Mouse (Mus musculus): Measurements from ENCODE around the gene Klf4. TPM values are rescaled to one million over a fixed set of nuclear protein-coding genes. Genes with fewer than 3 reads are reported as not detected.

Gene Klf4
- polyA plus RNA-seq, 1 experiment from 2014 or later, result 4.8 TPM

DNA sequence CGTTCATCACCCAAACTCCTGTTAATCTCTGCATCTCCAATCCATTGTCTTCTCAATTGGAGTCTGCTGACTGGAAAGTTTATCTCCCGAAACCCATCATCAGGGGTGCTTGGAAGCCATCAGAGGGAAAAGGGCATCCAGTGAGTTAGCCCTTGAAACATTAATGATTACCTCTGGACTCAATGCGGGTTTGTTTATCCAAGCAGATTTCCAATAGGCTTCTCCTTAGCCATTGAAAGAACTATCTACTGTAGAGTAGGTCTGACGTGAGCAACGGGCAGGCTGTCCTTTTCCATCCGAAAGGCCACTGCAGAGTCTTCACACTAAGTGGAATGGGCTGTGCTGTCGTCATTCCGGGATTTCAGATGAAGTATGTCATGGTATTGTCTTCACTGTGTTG lies 16.2 kb downstream of the Klf4 start:
- H3K9me3 ChIP-seq, result no peaks in the 10 kb centered on the region
- no peak overlapping the region for H3K27ac ChIP-seq (replicated peaks)
- 83% methylated on average over 8 of the region's 8 CpGs for WGBS
- peaks cover 3% of the 10 kb centered on the region; the same call in 1 of the 2 replicates for H3K4me1 ChIP-seq
- no peak overlapping the region for H3K4me2 ChIP-seq (replicated peaks)
- H3K9ac ChIP-seq (replicated peaks), result no peak overlapping the region
- H3K4me3 ChIP-seq, result no peak overlapping the region
- peaks cover 17% of the 10 kb centered on the region; the same call in 1 of the 2 replicates for H3K27me3 ChIP-seq
- ATAC-seq (ENCODE audit: low FRiP score, low read depth), result no peak
- no peaks in the 10 kb centered on the region for H3K36me3 ChIP-seq

DNA sequence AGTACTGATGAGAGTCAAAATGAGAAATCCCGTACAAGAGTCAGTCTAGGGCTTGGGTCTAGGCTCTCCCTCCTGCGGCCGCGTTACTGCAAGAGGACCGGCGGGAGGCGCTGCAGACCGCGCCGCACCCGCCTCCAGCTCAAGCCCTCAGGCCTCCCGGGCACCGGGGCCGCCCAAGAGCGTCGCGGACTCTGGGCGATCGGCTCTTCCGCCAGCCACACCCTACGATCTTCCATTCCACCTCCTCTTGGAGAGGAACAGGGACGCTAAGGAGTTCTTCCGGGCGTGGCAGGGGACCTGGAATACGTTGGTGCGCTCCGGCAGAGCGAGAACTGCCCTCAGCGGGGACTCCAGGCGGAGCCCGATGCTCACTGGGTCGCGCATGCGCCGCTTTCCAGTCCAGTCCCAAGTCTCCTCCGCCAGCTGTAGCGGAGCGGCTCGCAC lies 17.5 kb downstream of the Klf4 start:
- Histone ChIP-seq H3K27ac (replicated peaks) (peak overlapping the region; percentile 35; the same call in 1 of the 2 replicates), H3K9ac (replicated peaks) (peak overlapping the region; percentile 80), H3K4me2 (replicated peaks) (peak overlapping the region; percentile 65), H3K4me3 (peak overlapping the region; percentile 66), H3K36me3 (no peaks in the 10 kb centered on the region), H3K4me1 (peaks cover 2% of the 10 kb centered on the region; the same call in 1 of the 2 replicates), H3K9me3 (no peaks in the 10 kb centered on the region), H3K27me3 (peaks cover 15% of the 10 kb centered on the region; the same call in 1 of the 2 replicates)
- ATAC-seq (ENCODE audit: low FRiP score, low read depth), result peak; percentile 97
- WGBS, result under 1% methylated on average over 39 of the region's 39 CpGs

DNA sequence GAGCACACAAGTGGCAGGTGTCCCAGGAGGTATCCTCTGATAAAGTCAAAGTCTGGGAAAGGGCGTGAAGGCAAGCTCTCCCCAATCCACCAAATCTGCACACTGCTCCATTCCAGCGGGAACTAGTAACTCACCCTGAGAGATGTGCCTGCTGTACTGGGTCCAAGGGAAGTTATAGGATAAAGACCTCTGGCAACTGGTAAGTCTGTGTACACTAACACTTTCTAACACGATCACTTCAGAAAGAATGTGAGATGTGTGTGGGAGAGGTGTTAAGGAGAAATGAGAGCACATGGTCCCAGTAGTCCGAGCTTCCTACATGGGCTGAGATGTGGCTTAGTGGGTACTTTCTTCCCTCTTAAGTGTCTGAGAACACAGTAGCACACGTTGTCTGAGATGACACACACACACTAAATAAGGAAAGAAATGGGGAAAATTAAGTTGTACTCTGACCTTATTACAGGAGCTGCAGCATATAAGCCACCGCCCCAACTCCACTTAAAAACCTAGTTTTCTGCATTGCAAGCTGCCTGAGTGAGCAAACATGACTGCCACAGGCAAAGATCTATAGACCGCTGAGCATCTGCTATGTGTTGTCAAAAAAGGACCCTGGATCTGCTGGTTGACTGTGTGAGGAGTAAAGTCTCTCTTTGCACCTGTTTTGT lies 18.5 kb downstream of the Klf4 start:
- Histone ChIP-seq H3K36me3 (no peaks in the 10 kb centered on the region), H3K9ac (replicated peaks) (no peak overlapping the region), H3K27ac (replicated peaks) (no peak overlapping the region), H3K9me3 (no peaks in the 10 kb centered on the region), H3K4me3 (no peak overlapping the region), H3K4me2 (replicated peaks) (no peak overlapping the region), H3K27me3 (peaks cover 15% of the 10 kb centered on the region; the same call in 1 of the 2 replicates), H3K4me1 (no peaks in the 10 kb centered on the region)
- WGBS, result 87% methylated on average over 7 of the region's 7 CpGs
- no peak for ATAC-seq (ENCODE audit: low FRiP score, low read depth)

DNA sequence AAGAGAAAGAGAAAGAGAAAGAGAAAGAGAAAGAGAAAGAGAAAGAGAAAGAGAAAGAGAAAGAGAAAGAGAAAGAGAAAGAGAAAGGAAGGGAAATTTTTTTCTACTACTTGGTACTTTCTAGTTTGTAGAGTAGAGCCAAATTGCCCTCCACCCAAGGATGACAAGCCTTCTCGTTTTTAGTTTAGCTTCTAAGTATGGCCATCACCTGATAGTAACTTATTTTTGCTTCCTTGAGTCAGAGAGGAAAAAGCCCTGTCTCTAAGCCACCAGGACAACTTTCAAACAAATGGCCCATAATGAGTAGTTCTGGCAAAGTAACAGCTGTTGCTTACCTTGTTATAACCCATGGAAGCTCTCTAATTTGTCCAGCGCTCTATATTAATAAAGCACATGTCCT lies 20.9 kb downstream of the Klf4 start:
- Histone ChIP-seq H3K4me1 (no peaks in the 10 kb centered on the region), H3K9me3 (no peaks in the 10 kb centered on the region), H3K4me3 (no peak overlapping the region), H3K4me2 (replicated peaks) (no peak overlapping the region), H3K27ac (replicated peaks) (no peak overlapping the region), H3K27me3 (peaks cover 15% of the 10 kb centered on the region; the same call in 1 of the 2 replicates), H3K9ac (replicated peaks) (no peak overlapping the region), H3K36me3 (no peaks in the 10 kb centered on the region)
- no peak for ATAC-seq (ENCODE audit: low FRiP score, low read depth)
- 78% methylated on average over 2 of the region's 2 CpGs for WGBS

DNA sequence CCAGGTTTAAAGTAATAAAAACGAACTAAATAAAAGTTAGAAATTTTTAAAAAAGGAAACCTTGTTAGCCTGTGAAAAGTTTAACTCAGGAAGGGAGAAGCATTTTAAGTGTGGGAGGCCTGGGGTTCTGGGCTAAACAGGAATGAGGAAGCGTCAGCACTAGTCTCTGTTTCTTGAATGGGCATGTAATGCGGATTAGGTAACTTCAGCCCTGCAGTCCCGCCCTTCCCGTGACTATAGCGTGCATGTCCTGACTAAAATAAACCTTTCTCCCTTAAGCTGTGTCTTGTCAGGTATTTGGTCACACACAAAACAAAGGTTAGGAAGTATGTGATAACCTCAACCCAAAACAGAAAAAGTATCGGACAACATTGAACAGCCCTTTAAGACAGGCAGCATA lies 23.6 kb downstream of the Klf4 start:
- H3K4me3 ChIP-seq, result no peak overlapping the region
- H3K36me3 ChIP-seq, result no peaks in the 10 kb centered on the region
- 0 out of 2 replicates have a peak, but pooled peaks cover 3% of the 10 kb centered on the region for H3K27me3 ChIP-seq
- 85% methylated on average over 7 of the region's 7 CpGs for WGBS
- no peak for ATAC-seq (ENCODE audit: low FRiP score, low read depth)
- H3K9ac ChIP-seq (replicated peaks), result no peak overlapping the region
- no peak overlapping the region for H3K27ac ChIP-seq (replicated peaks)
- H3K4me2 ChIP-seq (replicated peaks), result no peak overlapping the region
- no peaks in the 10 kb centered on the region for H3K9me3 ChIP-seq
- no peaks in the 10 kb centered on the region for H3K4me1 ChIP-seq

DNA sequence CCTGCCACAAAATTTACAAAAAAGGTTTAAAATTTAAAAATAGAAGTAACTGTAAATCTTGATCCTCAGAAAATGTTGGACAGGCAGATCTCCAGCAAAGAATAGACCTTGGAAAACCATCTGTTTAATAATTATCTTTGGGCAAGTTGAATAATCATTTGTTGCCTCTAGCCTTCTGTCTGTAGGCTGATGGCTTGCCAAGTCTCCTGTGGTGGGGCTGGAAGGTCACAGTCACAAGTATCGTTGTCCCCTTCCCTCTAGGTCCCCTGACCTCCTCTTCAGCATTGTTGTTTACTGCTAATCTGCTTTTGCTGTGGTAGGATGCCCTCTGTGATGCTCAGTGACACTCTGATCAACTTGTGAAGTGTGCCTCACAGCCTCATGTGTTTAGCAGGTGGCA lies 33.6 kb downstream of the Klf4 start:
- no peak overlapping the region for H3K4me2 ChIP-seq (replicated peaks)
- H3K4me1 ChIP-seq, result no peaks in the 10 kb centered on the region
- H3K9me3 ChIP-seq, result no peaks in the 10 kb centered on the region
- H3K9ac ChIP-seq (replicated peaks), result no peak overlapping the region
- H3K4me3 ChIP-seq, result no peak overlapping the region
- ATAC-seq (ENCODE audit: low FRiP score, low read depth), result no peak
- no peak overlapping the region for H3K27ac ChIP-seq (replicated peaks)
- WGBS, result 50% methylated on average over 1 of the region's 1 CpGs
- no peaks in the 10 kb centered on the region for H3K36me3 ChIP-seq
- H3K27me3 ChIP-seq, result no peaks in the 10 kb centered on the region

DNA sequence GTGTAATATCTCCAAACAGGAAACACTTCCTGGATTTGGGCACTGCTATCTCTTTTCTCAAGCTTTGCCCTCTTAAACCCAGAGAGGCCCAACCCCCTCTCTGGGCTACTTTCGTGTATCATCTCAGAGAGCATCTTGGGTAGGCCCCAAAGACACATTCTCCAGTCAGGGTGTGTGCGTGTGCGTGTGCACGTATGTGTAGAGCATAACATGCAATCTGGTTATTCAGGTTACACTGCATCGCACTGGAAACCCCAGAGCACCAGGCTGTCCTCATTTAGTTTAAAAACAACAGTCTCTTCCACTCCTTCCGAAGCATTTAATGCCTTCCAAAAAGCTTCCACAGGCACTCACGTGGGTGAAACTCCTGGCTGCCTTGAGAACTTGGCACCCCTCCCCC lies 35.9 kb downstream of the Klf4 start:
- H3K27me3 ChIP-seq, result no peaks in the 10 kb centered on the region
- no peak for ATAC-seq (ENCODE audit: low FRiP score, low read depth)
- H3K9me3 ChIP-seq, result no peaks in the 10 kb centered on the region
- no peaks in the 10 kb centered on the region for H3K4me1 ChIP-seq
- H3K4me2 ChIP-seq (replicated peaks), result no peak overlapping the region
- no peaks in the 10 kb centered on the region for H3K36me3 ChIP-seq
- no peak overlapping the region for H3K27ac ChIP-seq (replicated peaks)
- no peak overlapping the region for H3K9ac ChIP-seq (replicated peaks)
- H3K4me3 ChIP-seq, result no peak overlapping the region
- WGBS, result 85% methylated on average over 7 of the region's 7 CpGs

DNA sequence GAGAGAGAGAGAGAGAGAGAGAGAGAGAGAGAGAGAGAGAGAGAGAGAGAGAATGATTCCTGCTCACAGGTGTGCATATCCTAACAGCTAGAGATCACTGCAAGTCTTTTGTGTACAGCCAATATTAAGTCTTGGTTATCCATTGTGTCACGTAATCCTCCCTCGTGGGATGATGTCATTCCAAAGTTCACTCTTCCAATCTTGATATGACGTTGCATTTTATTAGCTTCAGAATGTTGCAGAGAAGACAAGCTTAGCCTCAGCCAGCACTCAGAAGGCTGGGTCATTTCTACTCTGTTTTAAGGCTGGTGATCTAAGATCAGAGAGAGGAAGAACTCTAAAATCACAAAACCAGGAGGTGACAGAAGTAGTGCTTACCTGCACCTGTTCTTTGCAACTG lies 39.0 kb downstream of the Klf4 start:
- Histone ChIP-seq H3K4me2 (replicated peaks) (no peak overlapping the region), H3K4me3 (no peak overlapping the region), H3K9me3 (no peaks in the 10 kb centered on the region), H3K9ac (replicated peaks) (no peak overlapping the region), H3K27ac (replicated peaks) (no peak overlapping the region), H3K4me1 (no peaks in the 10 kb centered on the region), H3K36me3 (no peaks in the 10 kb centered on the region), H3K27me3 (no peaks in the 10 kb centered on the region)
- ATAC-seq (ENCODE audit: low FRiP score, low read depth), result no peak
- 82% methylated on average over 3 of the region's 3 CpGs for WGBS

DNA sequence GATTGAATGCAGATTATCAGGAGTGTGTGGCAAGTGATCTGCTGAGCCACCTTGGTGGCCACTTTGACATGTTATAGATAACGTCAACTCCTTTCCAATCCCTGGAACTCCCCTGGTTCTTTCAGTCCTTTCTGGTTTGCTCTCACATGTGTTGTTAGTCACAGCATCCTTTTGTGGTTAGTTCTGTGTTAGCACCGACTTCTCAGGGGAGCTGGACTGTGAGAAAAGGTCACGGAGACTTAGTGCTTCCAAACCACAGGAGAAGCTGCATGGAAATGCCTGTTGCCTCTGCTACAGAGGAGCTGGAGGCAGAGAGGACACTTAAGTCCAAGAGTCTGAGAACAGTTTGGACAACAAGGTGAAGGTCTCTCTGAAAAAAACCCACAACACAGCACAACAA lies 42.9 kb downstream of the Klf4 start:
- Histone ChIP-seq H3K4me3 (no peak overlapping the region), H3K27me3 (no peaks in the 10 kb centered on the region; the same call in 1 of the 2 replicates), H3K27ac (replicated peaks) (no peak overlapping the region), H3K36me3 (no peaks in the 10 kb centered on the region), H3K4me2 (replicated peaks) (no peak overlapping the region), H3K4me1 (no peaks in the 10 kb centered on the region), H3K9me3 (no peaks in the 10 kb centered on the region), H3K9ac (replicated peaks) (no peak overlapping the region)
- no peak for ATAC-seq (ENCODE audit: low FRiP score, low read depth)
- 74% methylated on average over 3 of the region's 3 CpGs for WGBS

DNA sequence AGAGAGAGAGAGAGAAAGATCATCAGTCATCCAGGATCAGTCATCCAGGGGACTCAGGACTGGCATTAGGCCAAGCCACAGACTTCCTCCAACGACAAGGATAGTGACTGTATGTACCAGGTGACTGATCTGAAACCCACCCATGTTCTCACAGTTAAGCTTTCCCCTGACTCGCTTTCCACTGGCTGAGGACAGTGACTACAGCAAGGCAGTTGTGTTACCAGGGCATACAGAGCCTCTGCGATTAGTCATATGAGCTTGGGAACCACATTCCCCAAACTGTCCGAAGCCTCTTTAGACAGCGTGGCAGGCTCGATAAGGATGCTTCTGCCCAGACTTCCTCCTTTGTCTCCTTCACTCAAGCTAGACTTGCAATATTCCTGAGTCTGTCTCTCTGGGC lies 43.7 kb downstream of the Klf4 start:
- no peak overlapping the region for H3K27ac ChIP-seq (replicated peaks)
- WGBS, result 85% methylated on average over 6 of the region's 6 CpGs
- H3K4me3 ChIP-seq, result no peak overlapping the region

DNA sequence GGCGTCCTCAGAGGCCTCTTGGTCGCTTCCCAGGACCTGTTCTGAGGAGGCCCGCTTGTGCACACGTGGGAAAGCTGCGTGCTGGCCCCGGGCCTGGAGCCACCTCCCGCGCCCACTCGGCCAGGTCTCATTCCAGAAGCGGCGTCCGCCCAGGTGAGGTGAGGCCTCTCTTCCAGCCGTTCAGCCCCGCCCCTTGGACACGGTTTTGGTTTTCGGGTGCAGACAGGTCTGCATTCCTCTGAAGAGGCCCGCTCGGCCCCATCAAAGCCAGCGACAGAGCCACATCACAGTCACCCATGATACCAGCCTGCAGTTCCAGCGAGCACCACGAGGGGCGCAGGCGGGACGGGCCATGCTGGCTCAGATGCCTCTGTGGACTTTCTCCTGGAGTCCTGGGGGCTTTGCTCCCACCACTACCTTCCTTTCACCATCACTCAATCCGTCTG lies 51.9 kb downstream of the Klf4 start:
- H3K27ac ChIP-seq (replicated peaks), result no peak overlapping the region
- H3K36me3 ChIP-seq, result no peaks in the 10 kb centered on the region
- H3K27me3 ChIP-seq, result no peaks in the 10 kb centered on the region
- 22% methylated on average over 25 of the region's 25 CpGs for WGBS
- peak; percentile 68 for ATAC-seq (ENCODE audit: low FRiP score, low read depth)
- peak overlapping the region; percentile 28 for H3K4me3 ChIP-seq
- peaks cover 5% of the 10 kb centered on the region; the same call in 1 of the 2 replicates for H3K4me1 ChIP-seq
- H3K9me3 ChIP-seq, result no peaks in the 10 kb centered on the region
- 0 out of 2 replicates have a peak overlapping the region, but pooled peaks have one; percentile 34 for H3K9ac ChIP-seq (replicated peaks)
- peak overlapping the region; percentile 52 for H3K4me2 ChIP-seq (replicated peaks)

More for the DNA sequence above, 43.7 kb downstream of the Klf4 start:
- Histone ChIP-seq H3K9me3 (no peaks in the 10 kb centered on the region), H3K36me3 (no peaks in the 10 kb centered on the region), H3K4me2 (replicated peaks) (no peak overlapping the region), H3K4me1 (no peaks in the 10 kb centered on the region), H3K27me3 (no peaks in the 10 kb centered on the region; the same call in 1 of the 2 replicates), H3K9ac (replicated peaks) (no peak overlapping the region)
- ATAC-seq (ENCODE audit: low FRiP score, low read depth), result no peak

DNA sequence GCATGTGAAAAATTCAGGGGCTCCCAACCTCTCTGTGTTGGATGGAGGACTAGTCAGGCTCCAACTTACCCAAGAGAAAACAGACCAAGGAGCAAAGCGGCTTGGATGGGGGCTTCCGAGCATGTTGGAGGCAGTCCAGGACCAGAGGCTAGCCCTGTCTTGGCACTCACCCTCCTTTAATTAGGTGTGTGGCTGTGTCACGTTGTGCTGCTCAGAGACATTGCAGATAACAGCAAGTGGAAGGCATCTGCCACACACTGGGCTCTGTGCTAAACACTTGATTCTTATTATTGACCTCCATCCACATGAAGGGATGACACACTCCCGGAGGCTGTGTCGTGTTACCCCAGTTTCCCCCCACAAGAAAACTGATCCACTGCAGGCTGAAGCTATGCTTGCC lies 53.9 kb downstream of the Klf4 start:
- Histone ChIP-seq H3K9ac (replicated peaks) (no peak overlapping the region), H3K27me3 (no peaks in the 10 kb centered on the region), H3K4me1 (peaks cover 5% of the 10 kb centered on the region; the same call in 1 of the 2 replicates), H3K9me3 (no peaks in the 10 kb centered on the region), H3K4me2 (replicated peaks) (no peak overlapping the region), H3K27ac (replicated peaks) (no peak overlapping the region), H3K4me3 (no peak overlapping the region), H3K36me3 (no peaks in the 10 kb centered on the region)
- no peak for ATAC-seq (ENCODE audit: low FRiP score, low read depth)
- WGBS, result 64% methylated on average over 5 of the region's 5 CpGs
